Mouse (Mus musculus): ENCODE measurements around the gene Col8a2. TPM values are rescaled to one million over a fixed set of nuclear protein-coding genes. Genes with fewer than 3 reads are reported as not detected.

The Col8a2 gene
- total and polyA plus RNA-seq, 3 experiments = not detected

DNA sequence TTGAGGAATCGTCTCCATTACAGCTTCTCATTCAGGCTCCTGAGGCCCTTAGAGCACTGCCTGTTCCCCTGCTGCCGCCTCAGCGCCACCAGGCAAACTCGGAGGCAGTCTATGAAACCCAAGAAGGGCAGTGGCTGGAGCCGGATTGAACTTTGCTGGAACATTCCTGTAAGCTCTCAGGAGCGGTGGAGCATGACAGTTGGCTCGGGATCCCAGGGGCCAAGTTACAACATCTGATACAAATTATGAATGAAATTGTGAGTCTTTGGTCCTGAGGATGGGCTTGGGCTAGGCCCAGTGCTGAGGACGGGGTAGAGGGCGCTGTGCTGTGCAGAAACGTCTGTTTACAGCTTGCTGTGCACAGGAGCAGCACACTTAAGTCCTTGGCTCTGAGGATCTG is 27.8 kb downstream of the Col8a2 start:
- Histone ChIP-seq H3K4me2 (ENCODE audit: insufficient read depth, low read depth, poor library complexity, severe bottlenecking) (no peak overlapping the region), H3K79me2 (replicated peaks; ENCODE audit: control insufficient read depth, extremely low read depth, insufficient read depth, poor library complexity, severe bottlenecking) (no peaks in the 10 kb centered on the region), H3K27ac (ENCODE audit: insufficient read depth, low read depth) (no peak overlapping the region), H3K27me3 (replicated peaks) (no peaks in the 10 kb centered on the region), H3K4me1 (ENCODE audit: control insufficient read depth in 1 of 2, insufficient read depth in 2 of 2) (peaks cover 0 to 7% of the 10 kb centered on the region in 2 experiments; a peak in 3 of 4 replicates), H3K9ac (ENCODE audit: insufficient read depth, low read depth) (no peak overlapping the region), H3K36me3 (replicated peaks in 1 of 2; ENCODE audit: control insufficient read depth in 1 of 2, insufficient read depth in 1 of 2, low read length in 1 of 2) (peaks cover 37 to 60% of the 10 kb centered on the region in 2 experiments), H3K9me3 (replicated peaks; ENCODE audit: low read length) (no peaks in the 10 kb centered on the region), H3K4me3 (replicated peaks in 1 of 3; ENCODE audit: low read depth in 2 of 3, low read length in 2 of 3, poor library complexity in 1 of 3) (no peak overlapping the region)
- TF ChIP-seq PAX5 (IDR thresholded peaks at IDR 0.05; ENCODE audit: low read length) (no peak), HCFC1 (IDR thresholded peaks at IDR 0.05; ENCODE audit: low read depth, low read length) (no peak), MEF2A (IDR thresholded peaks at IDR 0.05; ENCODE audit: borderline replicate concordance, low read depth, low read length) (no peak), MYC (IDR thresholded peaks at IDR 0.05; ENCODE audit: low read depth, low read length) (no peak), CHD1 (IDR thresholded peaks at IDR 0.05; ENCODE audit: low read depth, low read length) (no peak), IRF4 (IDR thresholded peaks at IDR 0.05; ENCODE audit: low read depth, low read length) (no peak), EP300 (IDR thresholded peaks at IDR 0.05; ENCODE audit: low read length) (no peak), JUND (conservative IDR thresholded peaks at IDR 0.05; ENCODE audit: low read depth, low read length) (no peak), GABPA (IDR thresholded peaks at IDR 0.05; ENCODE audit: insufficient replicate concordance, low read depth, low read length) (no peak), BHLHE40 (IDR thresholded peaks at IDR 0.05; ENCODE audit: low read depth, low read length) (no peak)
- in situ Hi-C loops (cut with MboI; ENCODE audit: low pct_ligation_motif_present, low pct_unique_long_range_greater_than_20kb, low sequenced_read_pairs) (no loop called here), dilution Hi-C loops (cut with MboI; ENCODE audit: extremely low pct_ligation_motif_present, extremely low pct_unique_long_range_greater_than_20kb, low sequenced_read_pairs) (no loop called here)
- DNase-seq (ENCODE audit: extremely low read depth) = no peak

GRCm38 (mm10) chr4:126315931-126316330 is 29.3 kb downstream of the Col8a2 start:
- Histone ChIP-seq H3K4me1 (ENCODE audit: control insufficient read depth in 1 of 2, insufficient read depth in 2 of 2) (peaks cover 4 to 14% of the 10 kb centered on the region in 2 experiments; a peak in 3 of 4 replicates), H3K9me3 (replicated peaks; ENCODE audit: low read length) (no peaks in the 10 kb centered on the region), H3K4me2 (ENCODE audit: insufficient read depth, low read depth, poor library complexity, severe bottlenecking) (no peak overlapping the region), H3K36me3 (replicated peaks in 1 of 2; ENCODE audit: control insufficient read depth in 1 of 2, insufficient read depth in 1 of 2, low read length in 1 of 2) (peaks cover 37 to 66% of the 10 kb centered on the region in 2 experiments), H3K27me3 (replicated peaks) (no peaks in the 10 kb centered on the region), H3K9ac (ENCODE audit: insufficient read depth, low read depth) (no peak overlapping the region), H3K4me3 (replicated peaks in 1 of 3; ENCODE audit: low read depth in 2 of 3, low read length in 2 of 3, poor library complexity in 1 of 3) (no peak overlapping the region), H3K79me2 (replicated peaks; ENCODE audit: control insufficient read depth, extremely low read depth, insufficient read depth, poor library complexity, severe bottlenecking) (peaks cover 11% of the 10 kb centered on the region), H3K27ac (ENCODE audit: insufficient read depth, low read depth) (no peak overlapping the region)
- DNase-seq (ENCODE audit: extremely low read depth) = no peak
- dilution Hi-C loops (cut with MboI; ENCODE audit: extremely low pct_ligation_motif_present, extremely low pct_unique_long_range_greater_than_20kb, low sequenced_read_pairs) = no loop called here
- in situ Hi-C loops (cut with MboI; ENCODE audit: low pct_ligation_motif_present, low pct_unique_long_range_greater_than_20kb, low sequenced_read_pairs) = no loop called here
- TF ChIP-seq TCF12 (IDR thresholded peaks at IDR 0.05; ENCODE audit: low read depth, low read length) = no peak
- no peak for TF ChIP-seq UBTF (IDR thresholded peaks at IDR 0.05; ENCODE audit: low read depth, low read length)
- TF ChIP-seq JUN (IDR thresholded peaks at IDR 0.05; ENCODE audit: insufficient read depth, low read depth, low read length) = no peak
- no peak for TF ChIP-seq HCFC1 (IDR thresholded peaks at IDR 0.05; ENCODE audit: low read depth, low read length)
- TF ChIP-seq MAFK (IDR thresholded peaks at IDR 0.05; ENCODE audit: insufficient replicate concordance, low read length) = no peak
- TF ChIP-seq SIN3A (IDR thresholded peaks at IDR 0.05; ENCODE audit: low read length) = no peak
- TF ChIP-seq CHD1 (IDR thresholded peaks at IDR 0.05; ENCODE audit: low read depth, low read length) = no peak
- no peak for TF ChIP-seq ZKSCAN1 (IDR thresholded peaks at IDR 0.05; ENCODE audit: borderline replicate concordance, low read depth, low read length)

Measured in CH12.LX (cell line).